Mouse (Mus musculus): ENCODE results near the gene Rnf121.

GRCm38 (mm10) chr7:102076714-102077296 lies 11.5 kb upstream of the Rnf121 start:
- TF ChIP-seq ZNF384 (IDR thresholded peaks at IDR 0.05; ENCODE audit: low read depth, low read length): no peak
- no peak for TF ChIP-seq HCFC1 (IDR thresholded peaks at IDR 0.05; ENCODE audit: borderline replicate concordance, insufficient read depth, low read length)
- TF ChIP-seq ZC3H11A (IDR thresholded peaks at IDR 0.05; ENCODE audit: borderline replicate concordance, low read depth, low read length): no peak
- TF ChIP-seq MAFK (IDR thresholded peaks at IDR 0.05; ENCODE audit: insufficient read depth, low read depth, low read length): no peak
- TF ChIP-seq CHD2 (IDR thresholded peaks at IDR 0.05; ENCODE audit: low read depth, low read length): no peak

Data from ES-E14 (cell line).